ENCODE assay signal across 9 mouse cellular contexts in the genomic region with DNA sequence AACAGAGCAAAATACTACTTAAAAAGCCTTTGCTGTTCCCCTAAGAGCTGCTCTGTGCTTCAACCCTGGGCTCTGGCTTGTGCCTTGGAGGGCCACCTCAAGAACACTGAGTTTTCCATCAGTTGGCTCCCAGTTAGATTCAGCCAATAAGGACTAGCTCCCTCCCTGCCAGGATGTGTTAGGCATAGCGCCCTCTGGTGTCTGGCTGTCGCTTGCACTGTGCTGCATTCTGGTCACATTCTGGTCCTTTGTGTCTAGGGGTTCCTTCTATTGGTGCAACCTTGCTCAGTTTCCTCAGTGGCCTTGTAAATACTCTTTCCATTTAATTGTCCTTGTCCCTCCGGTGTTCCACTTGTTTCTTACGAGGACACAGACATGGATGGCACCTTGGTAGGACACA.
DNase-seq lines count a peak whose midpoint lies in the region; ATAC-seq and TF ChIP-seq lines count a peak whose summit lies in the region.
"Had no signal": no experiment of that assay in that cellular context is flagged by ENCODE, and none has a peak within 500 bp of the region (broad histone marks: within the 10 kb centered on the region; RNA-seq: fewer than 3 reads in every experiment).

No protein-coding gene starts in this region.

- no peaks in the 10 kb centered on the region for H3K36me3 ChIP-seq in heart, postnatal 0 days (replicated peaks; ENCODE audit: control insufficient read depth, insufficient read depth, low read length)
- H3K36me3 ChIP-seq in heart, embryonic 11.5 days (ENCODE audit: control insufficient read depth, insufficient read depth, low read length): no peaks in the 10 kb centered on the region
- no peaks in the 10 kb centered on the region for H3K36me3 ChIP-seq in midbrain, embryonic 14.5 days (ENCODE audit: control insufficient read depth, insufficient read depth, low read length)
- H3K36me3 ChIP-seq: hindbrain, embryonic 15.5 days had no signal

- TF ChIP-seq EP300 in heart, postnatal 0 days (IDR thresholded peaks at IDR 0.05; ENCODE audit: low read depth): no peak

- 58% methylated on average over 4 of the region's 4 CpGs for WGBS in heart, postnatal 0 days
- WGBS in heart, embryonic 11.5 days (ENCODE audit: insufficient replicate concordance): 57% methylated on average over 4 of the region's 4 CpGs
- 62% methylated on average over 4 of the region's 4 CpGs for WGBS in midbrain, embryonic 14.5 days

- no peak for DNase-seq in heart, postnatal 0 days (ENCODE audit: low spot score)
- peak; percentile 52 for DNase-seq in right cerebral cortex, postnatal 4 days
- no peak for DNase-seq in right cerebral cortex, postnatal 25 days
- DNase-seq in embryo, embryonic 9.5 days (ENCODE audit: extremely low spot score): peak; percentile 39
- peak; percentile 60 for DNase-seq in midbrain, embryonic 14.5 days
- no peak for DNase-seq in left cerebral cortex, adult 11 months (ENCODE audit: low spot score)

- TF ChIP-seq CTCF in heart, postnatal 0 days (IDR thresholded peaks at IDR 0.05; ENCODE audit: low read depth): peak; percentile 46

- H3K4me3 ChIP-seq in heart, postnatal 0 days (ENCODE audit: low read depth, low read length): no peak overlapping the region
- H3K4me3 ChIP-seq in heart, embryonic 11.5 days (ENCODE audit: low read depth, low read length): no peak overlapping the region
- H3K4me3 ChIP-seq in midbrain, embryonic 14.5 days (replicated peaks; ENCODE audit: low read depth, low read length): no peak overlapping the region
- H3K4me3 ChIP-seq: hindbrain, embryonic 15.5 days had no signal

- ATAC-seq in heart, postnatal 0 days (ENCODE audit: insufficient read depth, low read depth): no peak
- ATAC-seq in heart, embryonic 11.5 days (replicated peaks; ENCODE audit: insufficient number of reproducible peaks, low FRiP score, low TSS enrichment): no peak
- no peak for ATAC-seq in midbrain, embryonic 14.5 days (ENCODE audit: low FRiP score, low TSS enrichment)
- ATAC-seq in megakaryocyte-erythroid progenitor cell, adult 5-6 weeks (replicated peaks; ENCODE audit: low FRiP score, low TSS enrichment, poor library complexity, severe bottlenecking): no peak

- no peak overlapping the region for H3K27ac ChIP-seq in heart, postnatal 0 days (ENCODE audit: low read depth)
- H3K27ac ChIP-seq in heart, embryonic 11.5 days (ENCODE audit: low read depth, low read length): no peak overlapping the region
- H3K27ac ChIP-seq in midbrain, embryonic 14.5 days (replicated peaks; ENCODE audit: low read depth, low read length): no peak overlapping the region
- H3K27ac ChIP-seq: hindbrain, embryonic 15.5 days had no signal

- H3K4me1 ChIP-seq in heart, postnatal 0 days (ENCODE audit: control insufficient read depth, insufficient read depth): no peaks in the 10 kb centered on the region
- no peaks in the 10 kb centered on the region for H3K4me1 ChIP-seq in heart, embryonic 11.5 days (ENCODE audit: control insufficient read depth, insufficient read depth, low read length)
- H3K4me1 ChIP-seq in midbrain, embryonic 14.5 days (ENCODE audit: control insufficient read depth, insufficient read depth, low read length): no peaks in the 10 kb centered on the region

- no peaks in the 10 kb centered on the region for H3K9me3 ChIP-seq in heart, postnatal 0 days (replicated peaks; ENCODE audit: control insufficient read depth, low read length)
- no peaks in the 10 kb centered on the region for H3K9me3 ChIP-seq in heart, embryonic 11.5 days (replicated peaks; ENCODE audit: control insufficient read depth, low read length)
- no peaks in the 10 kb centered on the region for H3K9me3 ChIP-seq in midbrain, embryonic 14.5 days (ENCODE audit: control insufficient read depth, low read length)
- H3K9me3 ChIP-seq: hindbrain, embryonic 15.5 days had no signal

- H3K27me3 ChIP-seq in heart, postnatal 0 days (ENCODE audit: control insufficient read depth, insufficient read depth, low read length): peaks cover 67% of the 10 kb centered on the region
- peaks cover 66% of the 10 kb centered on the region for H3K27me3 ChIP-seq in heart, embryonic 11.5 days (ENCODE audit: control insufficient read depth, insufficient read depth, low read length)
- no peaks in the 10 kb centered on the region for H3K27me3 ChIP-seq in midbrain, embryonic 14.5 days (ENCODE audit: control insufficient read depth, insufficient read depth, low read length)
- H3K27me3 ChIP-seq: hindbrain, embryonic 15.5 days had no signal

- no peak overlapping the region for H3K9ac ChIP-seq in heart, postnatal 0 days (replicated peaks; ENCODE audit: low read depth, low read length)
- no peak overlapping the region for H3K9ac ChIP-seq in heart, embryonic 11.5 days (ENCODE audit: low read depth, low read length)
- H3K9ac ChIP-seq in midbrain, embryonic 14.5 days (replicated peaks; ENCODE audit: low read length): no peak overlapping the region
- H3K9ac ChIP-seq: hindbrain, embryonic 15.5 days had no signal

- no peak overlapping the region for H3K4me2 ChIP-seq in heart, postnatal 0 days (ENCODE audit: low read depth, low read length)
- no peak overlapping the region for H3K4me2 ChIP-seq in heart, embryonic 11.5 days
- H3K4me2 ChIP-seq in midbrain, embryonic 14.5 days (ENCODE audit: low read length): no peak overlapping the region
- H3K4me2 ChIP-seq: hindbrain, embryonic 15.5 days had no signal

Comparison
In these comparisons a context has a peak if more than half of its experiments do, and no peak if none do; other contexts are left out.
1. DNase-seq: peak in right cerebral cortex, postnatal 4 days (single experiment), embryo, embryonic 9.5 days (single experiment) and midbrain, embryonic 14.5 days (single experiment); none in heart, postnatal 0 days (single experiment), right cerebral cortex, postnatal 25 days (single experiment) and left cerebral cortex, adult 11 months (single experiment).